Mouse (Mus musculus): ENCODE measurements around the gene Nr6a1.

Gene Nr6a1

GRCm38 (mm10) chr2:38874544-38875108, 52.9 kb downstream of the Nr6a1 start:
- no peak for DNase-seq (ENCODE audit: low read depth)

GRCm38 (mm10) chr2:38872730-38873129, 54.8 kb downstream of the Nr6a1 start:
- no peak for DNase-seq (ENCODE audit: low read depth)

DNA sequence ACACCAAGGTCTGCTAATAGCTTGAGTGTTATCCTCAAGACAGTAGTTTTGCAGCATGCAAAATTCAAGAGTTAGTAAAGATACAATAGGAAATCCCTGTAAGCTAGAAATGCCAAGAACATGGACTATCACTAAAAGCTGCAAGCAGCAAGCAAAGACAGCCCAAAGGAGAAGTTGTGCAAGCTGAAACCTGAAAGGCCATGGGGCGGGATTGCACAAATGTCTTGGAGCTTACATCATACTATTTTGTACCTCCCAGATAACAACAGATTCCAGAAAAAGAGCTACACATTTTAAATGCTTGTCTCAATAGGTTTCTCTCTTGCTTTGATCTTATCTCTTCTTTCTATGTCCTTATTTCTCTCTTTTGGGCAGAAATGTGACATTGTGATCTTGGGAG, 60.8 kb downstream of the Nr6a1 start:
- no peak for DNase-seq (ENCODE audit: low read depth)

DNA sequence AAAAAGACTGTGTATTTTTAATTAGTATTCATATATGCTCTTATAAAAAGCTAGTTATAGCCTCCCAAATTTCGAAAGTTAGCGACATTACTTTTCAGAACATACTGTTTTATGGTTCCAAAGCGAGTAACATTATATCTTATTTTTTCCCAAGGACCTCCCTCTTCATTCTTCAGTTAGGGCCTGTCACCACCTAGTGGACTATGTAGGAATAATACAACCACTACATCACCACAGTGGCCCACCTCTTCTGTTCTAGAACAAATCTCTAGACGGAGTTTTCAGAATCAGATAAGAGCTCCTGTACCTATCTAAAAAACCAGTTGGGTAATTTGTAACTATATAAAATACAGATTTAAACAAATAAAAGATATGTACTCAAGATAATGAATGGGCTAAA, 63.5 kb downstream of the Nr6a1 start:
- peak; percentile 31 for DNase-seq (ENCODE audit: low read depth)

GRCm38 (mm10) chr2:38851797-38852196, 75.7 kb downstream of the Nr6a1 start:
- no peak for DNase-seq (ENCODE audit: low read depth)

GRCm38 (mm10) chr2:38846319-38846718, 81.2 kb downstream of the Nr6a1 start:
- no peak for DNase-seq (ENCODE audit: low read depth)

DNA sequence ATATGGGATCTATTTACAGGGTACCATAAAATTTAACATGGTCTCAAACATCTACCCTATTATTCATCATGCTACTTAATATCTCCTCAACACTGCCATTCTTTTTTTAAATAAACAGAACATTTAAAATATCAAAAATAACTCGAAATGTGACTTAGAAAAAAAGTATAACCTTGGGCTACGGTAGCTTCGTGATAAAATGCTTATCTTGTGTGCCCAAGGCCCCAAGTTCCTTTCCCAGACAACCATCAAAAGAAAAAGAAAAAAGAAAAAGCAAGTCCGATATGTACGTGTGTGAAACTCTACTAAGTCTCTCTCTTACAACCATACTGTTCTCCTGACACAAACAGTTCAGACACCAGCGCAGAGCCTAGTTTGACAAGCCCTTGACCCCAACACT, 92.0 kb downstream of the Nr6a1 start:
- no peak for DNase-seq (ENCODE audit: low read depth)

GRCm38 (mm10) chr2:38831976-38832375, 95.5 kb downstream of the Nr6a1 start:
- no peak for DNase-seq (ENCODE audit: low read depth)

DNA sequence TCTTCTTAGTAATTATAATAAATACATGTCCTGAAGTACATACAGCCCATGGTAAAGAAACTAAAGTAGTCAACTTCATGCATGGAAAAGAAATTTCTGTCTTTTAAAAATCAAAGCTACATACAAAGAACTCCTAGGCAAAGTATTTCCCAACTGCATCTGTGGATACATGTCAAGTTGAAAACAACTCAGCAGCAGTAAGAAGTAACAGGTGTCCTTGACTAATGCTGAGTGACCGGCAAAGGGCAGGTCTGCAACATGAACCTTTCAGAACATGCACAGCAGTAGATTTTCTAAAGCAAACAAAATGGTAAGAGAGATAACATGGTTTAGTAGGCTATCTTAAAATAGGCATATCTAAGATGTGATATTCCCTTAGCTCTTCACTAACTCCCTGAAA, 98.0 kb downstream of the Nr6a1 start:
- no peak for DNase-seq (ENCODE audit: low read depth)

DNA sequence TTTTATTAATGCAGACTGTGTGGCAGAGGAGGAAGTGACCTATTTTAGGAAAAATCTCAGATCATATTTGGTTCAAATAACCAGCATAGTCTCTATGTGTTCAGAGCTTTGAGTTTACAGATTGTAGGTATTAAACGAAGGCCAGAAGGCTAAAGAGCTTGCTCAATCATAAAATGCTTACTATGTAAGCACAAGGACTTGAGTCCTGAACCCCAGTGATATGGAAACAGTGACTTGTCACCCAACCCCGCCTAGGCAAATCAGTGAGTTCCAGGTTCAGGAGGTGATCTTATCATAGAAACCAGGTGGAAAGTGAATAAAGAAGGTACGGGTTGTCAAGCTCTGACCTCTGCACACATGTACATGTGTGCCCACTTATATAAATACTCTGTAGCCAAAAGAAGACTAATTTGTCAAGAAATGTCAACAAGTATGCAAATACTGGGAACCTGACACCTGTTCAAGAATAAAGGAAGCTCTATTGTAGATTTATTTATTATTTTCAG, 99.6 kb downstream of the Nr6a1 start:
- no peak for DNase-seq (ENCODE audit: low read depth)

DNA sequence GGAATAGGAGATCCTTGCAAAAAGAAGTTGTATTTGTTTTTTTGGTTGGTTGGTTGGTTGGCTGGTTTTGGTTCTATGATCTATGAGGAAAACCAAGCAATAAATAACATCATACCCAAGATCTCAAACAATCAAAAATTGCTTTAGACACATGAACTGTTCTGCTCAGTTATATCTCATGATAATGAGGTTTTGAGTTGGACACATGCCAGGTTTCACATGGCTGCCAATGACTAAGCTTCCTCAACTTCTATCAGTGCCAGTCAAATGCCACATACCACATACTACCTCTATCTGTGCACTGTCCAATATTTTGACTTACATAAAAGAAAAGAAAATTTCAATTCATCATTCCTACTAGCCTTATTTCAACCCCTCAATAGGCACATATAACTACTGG, 101.3 kb downstream of the Nr6a1 start:
- peak; percentile 40 for DNase-seq (ENCODE audit: low read depth)

DNA sequence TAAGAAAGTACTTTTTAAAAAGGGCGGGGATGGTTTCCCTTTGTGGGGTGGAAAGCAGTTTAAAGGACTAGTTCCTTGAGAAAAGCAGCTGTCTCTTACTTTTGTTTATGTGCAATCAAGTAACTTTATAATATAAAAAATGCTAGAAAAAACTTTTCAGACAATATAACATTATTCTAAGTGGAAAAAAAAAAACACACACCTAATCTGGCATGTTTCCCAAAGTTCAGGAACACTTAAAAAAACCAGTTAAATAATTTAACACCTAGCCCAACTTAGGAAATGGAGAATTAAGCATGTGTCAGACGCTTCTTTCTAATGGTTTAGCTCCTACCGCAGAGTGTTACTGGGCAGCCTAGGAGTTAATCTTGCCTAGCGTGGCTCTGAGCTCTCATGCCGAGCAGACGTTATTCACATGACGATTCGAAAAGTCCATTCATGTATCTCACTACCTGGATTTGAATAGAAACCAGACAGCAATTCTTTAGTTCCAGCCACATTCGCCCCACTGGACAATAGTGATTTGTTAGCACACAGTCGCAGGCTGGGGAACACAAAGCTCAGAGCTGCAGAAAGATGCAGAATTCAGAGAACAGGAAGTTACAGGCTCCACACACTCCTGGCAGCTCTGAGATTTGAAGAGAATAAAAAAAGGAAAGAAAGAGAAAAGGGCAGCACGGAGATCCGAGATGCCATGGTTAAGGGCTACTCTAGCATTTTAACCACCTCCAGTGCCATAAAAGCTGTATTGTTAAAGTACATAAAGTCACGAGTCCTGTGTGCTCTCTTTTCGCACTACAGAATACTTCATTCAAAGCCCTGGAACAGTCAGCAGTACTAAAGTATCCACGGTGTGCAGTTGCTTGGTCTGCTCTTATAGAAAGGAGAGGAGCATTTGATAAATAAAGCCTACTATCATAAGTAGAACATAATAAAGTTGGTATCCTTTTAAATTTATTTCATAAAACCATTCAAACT, 102.4 kb downstream of the Nr6a1 start:
- DNase-seq (ENCODE audit: low read depth): peak; percentile 17

GRCm38 (mm10) chr2:38823912-38824583, 103.4 kb downstream of the Nr6a1 start:
- DNase-seq (ENCODE audit: low read depth): peak; percentile 47

GRCm38 (mm10) chr2:38823406-38823805, 104.1 kb downstream of the Nr6a1 start:
- DNase-seq (ENCODE audit: low read depth): peak; percentile 39

DNA sequence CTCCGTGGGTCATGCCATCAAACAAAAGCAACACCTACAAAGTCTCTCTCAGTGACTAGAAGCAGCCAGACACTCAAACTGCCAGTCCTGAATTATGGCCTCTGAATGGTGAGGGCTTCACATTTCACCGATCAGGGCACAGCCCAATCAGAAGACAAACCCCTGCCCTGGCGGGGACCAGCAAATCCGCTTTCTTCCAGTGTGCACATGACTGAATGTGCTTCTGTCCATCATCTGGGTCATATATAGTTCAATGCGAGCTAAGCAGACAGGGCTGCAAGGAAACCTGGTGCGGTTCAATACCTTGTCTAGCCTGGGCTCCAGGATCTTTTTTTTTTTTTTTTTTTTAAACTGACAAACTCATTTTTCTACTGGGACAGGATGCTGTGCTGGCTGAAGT, 104.5 kb downstream of the Nr6a1 start:
- DNase-seq (ENCODE audit: low read depth): peak; percentile 68

- no peak for DNase-seq (ENCODE audit: low read depth)
Observed at GRCm38 (mm10) chr2:38817487-38817886, 110.0 kb downstream of the Nr6a1 start.

DNA sequence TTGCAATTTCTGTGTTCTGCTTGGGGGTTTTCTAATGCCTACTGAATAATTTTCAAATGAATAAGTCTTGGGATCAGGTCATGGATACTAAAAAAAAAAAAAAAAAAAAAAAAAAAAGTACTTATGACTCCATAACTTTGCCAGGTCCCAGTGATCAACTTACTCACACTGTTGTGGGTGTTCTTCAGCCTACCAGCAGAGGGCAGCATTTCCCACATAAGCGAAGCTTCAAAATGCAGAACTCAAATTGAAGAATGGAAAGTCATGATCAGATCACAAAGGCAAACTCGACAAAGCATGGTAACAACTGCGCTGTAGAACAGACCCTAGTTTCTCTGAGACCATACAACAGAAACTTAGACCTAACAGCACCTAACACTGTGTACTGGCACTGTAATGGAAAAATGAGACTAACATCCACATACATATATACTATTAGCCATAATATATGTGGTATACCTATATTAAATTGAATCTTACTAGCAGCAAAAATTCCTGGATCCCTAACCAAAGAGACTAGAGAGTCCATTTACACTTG, 130.3 kb downstream of the Nr6a1 start:
- peak; percentile 63 for DNase-seq (ENCODE audit: low read depth)

DNA sequence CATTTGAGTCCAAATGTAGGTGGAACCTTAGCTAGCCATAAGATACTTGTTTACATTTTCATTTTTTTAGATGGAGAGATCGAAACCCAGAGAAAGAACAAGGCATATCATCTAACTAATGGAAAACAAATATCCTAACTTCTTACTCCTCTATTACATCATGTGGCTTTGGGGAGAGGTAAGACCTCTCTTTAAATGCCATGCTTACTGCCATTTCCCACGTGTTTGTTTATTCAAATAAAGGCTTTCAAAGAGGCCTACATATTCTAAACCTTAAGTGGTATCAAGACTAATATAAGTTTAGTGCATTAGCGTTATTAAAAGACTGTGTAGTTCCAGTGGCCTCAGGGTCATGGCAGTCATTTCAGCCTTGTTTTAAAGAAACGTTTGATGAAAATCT, 140.2 kb downstream of the Nr6a1 start:
- DNase-seq (ENCODE audit: low read depth): no peak

GRCm38 (mm10) chr2:38786216-38786960, 141.1 kb downstream of the Nr6a1 start:
- DNase-seq (ENCODE audit: low read depth): peak; percentile 7

DNA sequence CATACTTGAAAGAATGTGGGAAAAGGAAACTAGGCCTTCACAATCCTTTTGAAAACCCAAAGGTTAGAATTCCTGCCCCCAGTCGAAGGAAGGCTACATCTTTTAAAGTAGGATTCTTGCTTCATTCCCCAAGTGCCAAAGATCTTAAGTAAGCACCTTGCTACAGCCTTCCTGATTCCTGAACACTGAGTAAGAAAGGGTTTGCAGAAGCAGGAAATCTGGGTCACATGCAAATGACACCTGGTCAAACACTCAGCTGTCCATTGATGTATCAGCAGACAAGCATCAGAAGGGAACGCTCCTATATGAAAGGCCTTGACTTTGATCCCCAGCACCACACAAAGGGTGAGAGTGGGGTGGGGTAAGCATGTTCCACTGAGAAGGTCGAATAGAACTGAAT, 142.4 kb downstream of the Nr6a1 start:
- no peak for DNase-seq (ENCODE audit: low read depth)

- no peak for DNase-seq (ENCODE audit: low read depth)
Observed at GRCm38 (mm10) chr2:38784396-38784795, 143.1 kb downstream of the Nr6a1 start.

- no peak for DNase-seq (ENCODE audit: low read depth)
Observed at GRCm38 (mm10) chr2:38783364-38783763, 144.1 kb downstream of the Nr6a1 start.

Measured in c-Kit-positive CD71-negative TER-119-negative erythroid progenitor cells, embryonic 14.5 days (primary cell).